Mouse (Mus musculus) lung, adult 2 months (tissue): ENCODE measurements around the gene Ankrd60.

Experiments
- CTCF ChIP-seq: fragments of 200-500 bp; IDR thresholded peaks from 2 replicates; pipeline ENCODE4 v1.5.1; 2011; ENCODE audit warnings: mild to moderate bottlenecking, low read length, control low read depth; ENCODE audit not compliant: insufficient read depth
- POLR2A ChIP-seq: fragments of 200-500 bp; IDR thresholded peaks from 2 replicates; pipeline ENCODE4 v1.6.1; 2011; ENCODE audit warnings: low read depth, mild to moderate bottlenecking, control low read depth, low read length, borderline replicate concordance; ENCODE audit errors: extremely low read depth

DNA sequence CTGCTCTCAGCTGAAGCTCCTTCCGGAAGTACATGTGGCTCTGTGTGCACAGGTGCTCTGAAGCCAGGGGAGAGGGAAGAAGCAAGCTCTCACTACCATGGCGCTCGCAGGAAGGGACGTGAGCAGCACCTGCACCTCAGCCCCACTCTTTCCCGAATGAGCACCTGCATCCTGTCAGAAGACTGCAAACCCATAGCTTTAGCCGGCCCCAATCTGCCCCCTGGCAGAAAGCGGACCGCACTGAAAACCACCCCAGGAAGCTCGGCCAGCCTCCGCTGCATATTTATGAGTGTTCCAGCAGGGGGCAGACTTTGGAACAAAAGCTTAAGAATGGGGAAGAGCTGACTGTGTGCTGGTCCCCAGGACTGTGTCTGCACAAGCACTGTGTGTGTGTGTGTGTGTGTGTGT, 17.2 kb upstream of the Ankrd60 start:
- TF ChIP-seq CTCF (0 out of 2 replicates have a peak, but pooled peaks have one; percentile 17), POLR2A (no peak)
